Comparison of ENCODE assay signal across 21 mouse cellular contexts in genomic region chr12:12567058-12567733, GRCm38 (mm10).
DNase-seq lines count a peak whose midpoint lies in the region; ATAC-seq lines count a peak whose summit lies in the region.
"Had no signal": no experiment of that assay in that cellular context is flagged by ENCODE, and none has a peak within 500 bp of the region (broad histone marks: within the 10 kb centered on the region; RNA-seq: fewer than 3 reads in every experiment).

No protein-coding gene starts in this region.

- peak; percentile 28 to 34 for DNase-seq in cerebellum, postnatal 14 days
- DNase-seq in layer of hippocampus, adult 11-12 months (ENCODE audit: low spot score) = peak; percentile 21
- no peak for DNase-seq in layer of hippocampus, adult 9-10 months (ENCODE audit: low spot score)
- peak; percentile 17 for DNase-seq in right cerebral cortex, postnatal 4 days
- DNase-seq in right cerebral cortex, postnatal 36 days (ENCODE audit: low spot score in 2 of 2) = no peak
- DNase-seq in kidney, adult 11 months = no peak
- DNase-seq: adrenal gland, postnatal 14 days; cerebellum, adult 8-10 months; embryo, embryonic 11 days; gastrocnemius, postnatal 10 days; heart, postnatal 10 days; kidney, adult 8-10 months; liver, embryonic 13.5 days; lung, adult 18-20 months; lung, postnatal 4 days; right cerebral cortex, adult 18-20 months; spleen, adult 18-20 months; thymus, postnatal 14 days had no signal

- ATAC-seq in cerebellum, adult (ENCODE audit: insufficient number of reproducible peaks, low FRiP score, low TSS enrichment) = no peak
- no peak for ATAC-seq in inflammation-experienced regulatory T-cells, adult 6 months
- ATAC-seq: lung, postnatal 0 days had no signal

Comparison
In these comparisons a context has a peak if more than half of its experiments do, and no peak if none do; other contexts are left out.
1. DNase-seq: peak in cerebellum, postnatal 14 days (2 of 2), layer of hippocampus, adult 11-12 months (single experiment) and right cerebral cortex, postnatal 4 days (single experiment); none in layer of hippocampus, adult 9-10 months (single experiment), right cerebral cortex, postnatal 36 days (0 of 2) and kidney, adult 11 months (single experiment).